Mouse (Mus musculus): ENCODE data around the gene Hapln4. TPM values are rescaled to one million over a fixed set of nuclear protein-coding genes. Genes with fewer than 3 reads are reported as not detected.

The Hapln4 gene
- polyA plus RNA-seq, 2 experiments from 2014 or later = not detected

DNA sequence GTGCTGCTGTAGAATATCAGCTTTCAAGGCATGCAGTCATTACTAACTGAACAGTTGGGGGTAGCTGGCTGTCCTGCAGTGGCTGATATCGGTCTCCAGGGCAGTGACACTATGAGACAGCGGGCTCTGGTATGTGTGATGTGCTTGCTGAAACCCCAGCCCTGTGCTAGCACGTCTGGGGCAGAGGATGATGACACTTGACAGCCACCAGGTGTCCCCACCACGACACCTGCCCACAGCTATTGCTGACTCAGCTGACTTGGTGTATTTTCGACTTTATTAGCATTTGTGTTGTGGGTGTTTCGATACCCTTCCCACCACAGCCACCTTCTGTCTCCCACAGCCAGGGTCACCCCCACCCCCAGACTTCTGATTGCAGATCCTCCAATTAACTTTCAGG is 21.2 kb downstream of the Hapln4 start:
- ATAC-seq = peak; percentile 74

DNA sequence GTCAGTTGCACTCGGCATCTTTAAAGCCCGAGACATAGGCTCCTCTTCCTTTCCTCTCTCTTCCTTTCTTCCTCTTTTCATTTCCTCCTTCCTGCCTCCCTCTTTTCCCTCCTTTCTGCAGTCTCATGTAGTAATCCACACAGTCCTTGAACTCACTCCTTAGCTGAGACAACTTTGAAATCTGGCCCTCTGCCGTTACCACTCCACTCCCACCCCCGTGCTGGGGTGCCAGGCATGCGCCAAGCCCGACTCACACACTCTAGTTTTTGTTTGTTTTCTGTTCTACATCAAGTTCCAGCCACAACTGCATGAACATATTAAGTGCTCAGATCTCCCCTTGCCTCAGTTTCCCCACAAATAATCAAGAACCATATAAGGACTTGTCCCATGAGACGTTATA is 21.7 kb downstream of the Hapln4 start:
- no peak for ATAC-seq

DNA sequence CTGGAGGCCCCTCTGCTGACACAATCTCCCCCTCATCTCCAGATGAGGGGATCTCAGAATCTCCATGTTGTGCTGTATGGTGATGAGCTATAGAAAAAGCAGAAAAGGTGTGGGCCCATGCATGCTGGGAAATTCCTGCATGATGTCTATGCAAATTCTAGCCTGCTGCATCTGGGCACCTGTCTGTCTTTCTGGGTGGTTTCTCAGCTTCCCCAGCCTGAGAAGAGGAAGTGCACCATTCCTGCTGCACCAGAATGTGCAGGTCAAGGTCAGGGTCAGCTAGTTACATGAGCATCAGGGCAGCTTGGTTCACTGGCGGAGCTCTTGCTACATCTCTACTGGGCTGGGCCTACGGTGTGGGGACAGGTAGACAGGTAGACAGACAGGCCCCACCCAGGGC is 27.2 kb downstream of the Hapln4 start:
- ATAC-seq = no peak

DNA sequence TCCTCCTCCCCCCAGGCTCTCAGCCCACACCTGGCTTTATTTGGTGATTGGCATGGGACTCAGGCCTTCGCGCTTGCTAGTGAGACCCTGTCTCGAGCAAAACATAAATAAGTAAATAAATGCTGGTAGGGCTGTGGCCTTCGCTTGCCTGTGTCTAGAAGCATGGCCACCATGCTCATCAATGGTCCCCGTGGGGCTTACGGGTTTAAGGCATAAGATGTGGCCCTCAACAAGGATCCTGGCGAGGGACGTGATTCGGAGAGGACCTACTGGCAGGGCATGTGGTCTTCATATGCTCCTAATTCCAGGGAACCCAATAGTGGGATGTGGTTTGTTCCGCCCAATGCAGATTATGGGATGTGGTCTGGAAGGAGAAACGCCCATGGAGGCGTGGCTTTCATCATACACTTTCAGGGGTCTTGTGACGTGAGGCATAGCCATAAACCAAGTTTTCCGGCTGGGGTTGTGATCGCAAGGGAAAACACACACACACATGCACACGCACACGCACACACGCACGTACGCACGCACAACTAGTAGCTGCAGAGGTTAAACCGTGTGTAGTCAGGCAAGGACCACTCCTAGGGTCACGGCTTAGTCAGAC is 28.0 kb downstream of the Hapln4 start:
- no peak for ATAC-seq

DNA sequence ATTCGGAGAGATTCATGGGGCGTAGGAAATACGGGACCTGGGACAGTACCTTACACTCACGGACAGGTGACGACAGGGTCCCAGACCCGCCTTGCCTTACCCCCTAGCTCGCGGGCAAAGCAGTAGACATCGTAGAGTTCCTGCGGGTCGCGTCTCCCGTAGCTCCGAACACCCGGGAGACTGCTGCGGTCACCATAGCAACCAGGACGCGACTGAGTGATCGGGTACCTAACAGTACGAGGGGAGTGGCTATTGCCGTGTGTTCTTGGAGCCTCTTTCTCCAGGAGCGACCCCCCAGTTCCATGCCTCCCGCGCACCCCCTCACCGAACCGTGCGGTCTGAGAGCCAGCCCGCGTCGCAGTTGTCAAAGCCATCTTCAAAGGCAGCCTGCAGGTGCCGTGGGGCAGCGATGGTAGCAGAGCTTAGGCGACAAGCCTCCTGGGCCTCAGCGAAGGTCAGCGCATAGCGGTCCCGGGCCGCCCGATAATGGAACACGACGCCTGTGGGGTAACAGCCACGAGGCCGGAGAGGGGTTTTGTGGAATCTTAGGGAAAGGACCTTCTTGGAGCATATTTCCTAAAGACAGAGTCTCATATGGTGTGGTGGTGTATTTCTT is 29.3 kb downstream of the Hapln4 start:
- ATAC-seq = no peak

DNA sequence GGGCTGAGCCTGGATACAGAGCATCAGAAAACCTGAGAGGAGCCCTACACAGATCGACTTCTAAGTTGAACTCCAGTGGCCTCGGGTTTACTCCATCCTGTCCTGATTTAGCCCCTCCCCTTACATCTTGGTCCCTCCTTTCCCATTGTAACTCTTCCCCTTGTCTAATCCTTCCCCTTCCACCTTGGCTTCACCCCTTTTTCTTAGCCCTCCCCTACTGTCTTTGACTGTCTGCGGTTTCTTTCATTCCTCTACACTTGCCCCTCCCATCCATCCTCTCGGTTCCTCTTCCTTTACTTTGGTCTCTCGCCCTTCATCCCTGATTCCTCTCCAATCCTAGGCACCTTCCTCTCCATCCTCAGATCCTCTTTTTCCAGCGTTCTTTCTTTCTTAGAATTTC is 31.2 kb downstream of the Hapln4 start:
- ATAC-seq = no peak

DNA sequence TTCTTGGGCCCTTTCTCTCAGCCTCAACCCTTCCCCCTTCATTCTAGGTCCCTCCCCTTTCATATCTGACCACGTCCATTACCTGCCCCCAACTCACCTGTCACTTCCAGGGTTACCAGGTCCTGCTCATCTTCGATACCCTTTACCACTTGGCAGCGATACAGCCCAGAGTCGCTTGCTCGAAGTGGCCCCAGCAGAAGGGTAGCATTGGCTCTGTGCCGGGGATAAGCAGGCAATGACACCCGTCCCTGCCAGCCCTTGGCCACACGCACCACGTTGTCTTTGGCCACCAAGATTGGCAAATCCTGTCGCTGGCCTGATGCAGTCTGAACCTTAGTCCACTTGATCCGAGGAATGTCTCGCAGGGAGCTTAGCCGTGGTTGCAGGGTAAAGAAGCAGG is 31.6 kb downstream of the Hapln4 start:
- ATAC-seq = no peak

DNA sequence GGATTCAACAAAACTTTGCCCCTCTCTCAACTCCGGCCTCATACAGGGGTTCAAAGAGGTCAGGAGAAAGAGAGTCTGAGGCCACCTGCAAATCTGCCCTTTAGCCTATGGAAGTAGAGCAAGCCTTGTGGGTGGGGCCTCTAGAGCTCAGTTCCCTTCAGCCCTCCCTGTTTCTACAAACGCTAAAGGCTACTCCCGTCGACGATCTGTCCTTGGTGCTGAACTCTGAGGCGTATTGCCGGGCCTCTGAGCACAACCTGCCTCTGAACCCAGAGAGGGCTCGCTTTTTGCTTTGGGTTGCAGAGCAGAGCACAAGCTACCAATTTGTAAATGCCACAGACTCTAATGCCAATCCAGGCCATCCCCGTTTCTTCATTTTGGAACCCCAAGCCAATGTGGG is 34.4 kb downstream of the Hapln4 start:
- ATAC-seq = no peak

DNA sequence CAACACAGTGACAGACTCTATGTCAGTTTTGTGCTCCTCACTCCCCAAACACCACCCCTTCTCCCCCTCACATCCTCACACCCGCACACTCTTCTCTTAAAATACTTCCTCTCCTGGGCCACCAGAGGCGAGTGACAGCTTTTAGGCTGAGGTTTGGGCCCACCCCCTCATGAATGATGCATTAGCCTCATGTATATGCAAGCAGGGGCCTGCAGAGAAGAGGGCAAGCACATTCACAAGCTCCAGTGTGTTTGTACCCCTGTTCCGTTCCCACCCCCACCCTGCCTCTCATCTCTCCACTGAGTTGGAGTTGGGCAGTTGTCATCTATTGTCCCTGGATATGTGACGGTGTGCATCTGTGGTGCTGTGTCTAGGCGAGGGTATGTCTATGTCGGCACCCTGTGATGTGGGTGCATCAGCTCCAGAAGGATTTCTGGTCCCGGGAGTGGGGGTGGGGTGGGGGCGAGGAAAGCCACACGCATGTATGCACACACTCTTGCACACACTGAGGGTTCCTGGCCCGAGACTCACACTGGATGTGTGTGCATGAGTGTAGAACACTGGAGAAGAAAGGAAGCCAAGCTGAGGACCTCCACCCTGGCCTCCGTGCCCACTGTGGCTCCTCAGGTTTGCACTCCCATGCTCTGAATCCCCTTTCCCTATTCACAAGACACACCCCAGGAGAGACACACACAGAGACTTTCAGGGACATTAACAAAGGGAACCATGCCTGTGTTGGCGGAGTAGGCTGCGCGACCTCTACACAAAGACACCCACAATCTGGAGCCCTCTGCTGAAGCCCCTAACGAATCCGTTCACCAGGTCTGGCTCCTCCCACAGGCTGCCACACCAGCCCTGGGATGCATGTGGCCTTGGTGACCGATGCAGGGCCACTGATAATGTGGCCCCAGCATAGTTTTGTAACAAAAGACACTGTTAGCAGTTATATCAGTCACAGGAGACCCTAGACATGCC is 35.8 kb downstream of the Hapln4 start:
- ATAC-seq = no peak

DNA sequence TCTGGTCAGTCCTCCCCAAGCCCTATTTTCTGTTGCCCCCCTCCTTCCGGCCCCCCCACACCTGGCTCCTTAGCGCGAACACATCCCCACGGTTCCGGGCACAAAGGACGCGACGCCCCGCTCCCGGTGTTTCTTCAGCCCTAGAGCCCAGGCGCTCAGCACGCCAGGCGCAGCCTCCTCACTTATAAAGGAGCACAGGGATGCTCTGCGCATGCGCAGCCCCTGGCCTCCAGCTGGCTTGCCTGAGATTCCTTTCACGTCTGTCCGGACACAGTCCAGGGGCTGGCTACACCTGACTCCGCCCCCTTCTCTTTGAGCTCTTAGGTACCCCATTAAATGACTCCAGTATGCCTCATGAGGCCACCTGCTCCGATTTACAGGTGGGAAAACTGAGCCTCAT is 37.4 kb downstream of the Hapln4 start, which contains the start of gene Ncan:
Gene Ncan (minus strand): TSS at position 207 of the 400 bp plus-strand sequence.
- ATAC-seq = no peak

DNA sequence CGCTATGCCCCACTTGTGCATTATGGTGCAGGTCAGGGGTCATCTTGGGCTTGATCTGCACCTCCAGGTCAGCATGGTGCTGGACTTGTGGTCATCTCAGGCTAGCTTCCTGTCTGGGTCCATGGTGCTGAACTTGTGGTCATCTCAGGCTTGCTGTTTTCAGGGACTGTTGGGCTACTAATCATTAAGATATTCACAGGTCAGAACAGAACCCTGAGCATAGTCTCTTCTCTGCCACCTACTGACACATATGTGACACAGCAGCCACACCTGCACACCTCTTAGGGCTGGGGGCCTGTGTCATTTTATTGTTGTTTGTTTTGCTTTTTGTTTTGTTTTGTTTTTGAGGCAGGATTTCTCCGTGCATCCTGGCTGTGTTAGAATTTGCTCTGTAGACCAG is 39.6 kb downstream of the Hapln4 start:
- ATAC-seq = peak; percentile 60

DNA sequence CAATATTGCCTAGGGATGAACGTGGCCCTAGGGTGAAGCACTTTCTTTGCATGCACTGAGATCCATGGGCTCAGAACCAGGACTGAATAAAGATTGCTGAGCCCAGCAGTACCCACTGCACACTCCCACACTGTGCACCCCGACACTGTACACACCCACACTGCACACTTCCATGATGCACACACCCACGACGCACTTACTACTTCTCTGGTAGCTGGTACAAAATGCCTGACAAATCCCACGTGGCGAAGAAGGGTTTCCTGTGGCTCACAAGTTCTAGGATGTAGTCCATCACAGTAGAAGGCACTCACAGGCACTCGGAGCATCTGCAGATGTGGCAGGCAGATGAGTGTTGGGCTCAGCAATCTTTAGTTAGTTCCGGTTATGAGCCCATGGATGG is 41.7 kb downstream of the Hapln4 start:
- ATAC-seq = no peak

DNA sequence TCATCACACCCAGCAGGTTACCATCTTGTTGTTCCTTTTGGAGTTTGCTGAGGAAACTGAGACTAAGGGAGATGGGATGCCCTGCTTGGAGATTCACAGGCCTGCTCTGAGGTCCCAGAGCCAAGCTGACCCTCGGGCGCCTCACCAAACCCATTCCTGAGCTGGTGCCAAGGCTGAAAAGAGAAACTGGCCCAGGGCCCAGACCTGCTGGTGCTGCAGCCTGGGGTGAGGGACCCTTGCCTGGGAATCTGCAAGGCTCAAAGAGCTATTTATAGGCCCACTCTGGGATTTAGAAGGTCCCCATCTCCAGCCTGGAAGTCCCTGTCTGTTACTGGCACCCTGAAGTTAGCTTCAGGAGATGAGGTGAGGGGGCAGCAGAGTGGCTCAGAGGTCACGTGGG is 45.2 kb downstream of the Hapln4 start:
- ATAC-seq = no peak

DNA sequence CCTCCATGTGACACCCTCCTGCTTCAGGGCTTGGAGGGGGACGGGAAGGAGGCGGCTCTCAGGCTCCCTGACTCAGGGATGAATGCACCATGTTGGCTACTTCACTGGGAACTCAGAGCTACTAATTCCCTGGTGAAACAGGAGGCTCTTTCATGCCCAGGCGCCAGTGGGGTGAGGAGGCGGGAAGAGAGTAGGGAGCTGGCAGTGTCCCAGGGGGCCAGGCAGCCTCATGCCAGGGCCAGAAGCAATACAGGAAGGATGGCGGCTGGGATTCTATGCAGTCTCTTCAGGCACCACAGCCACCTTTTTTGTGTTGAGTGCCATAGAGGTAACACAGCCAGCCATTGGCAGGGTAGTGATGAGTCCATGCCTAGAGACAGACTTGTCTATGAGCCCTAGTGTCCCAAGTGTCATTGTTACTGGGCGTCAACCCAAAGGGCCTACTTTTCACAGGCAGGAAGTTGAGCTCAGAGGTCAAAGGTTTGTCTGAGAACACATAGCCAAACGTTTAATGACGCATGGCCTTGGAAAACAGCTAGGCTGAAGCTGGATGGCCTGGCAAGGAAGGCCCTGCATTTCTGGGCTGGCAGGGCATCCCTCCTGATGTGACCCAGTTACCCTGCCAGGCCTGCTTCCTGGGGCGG is 46.2 kb downstream of the Hapln4 start:
- no peak for ATAC-seq

DNA sequence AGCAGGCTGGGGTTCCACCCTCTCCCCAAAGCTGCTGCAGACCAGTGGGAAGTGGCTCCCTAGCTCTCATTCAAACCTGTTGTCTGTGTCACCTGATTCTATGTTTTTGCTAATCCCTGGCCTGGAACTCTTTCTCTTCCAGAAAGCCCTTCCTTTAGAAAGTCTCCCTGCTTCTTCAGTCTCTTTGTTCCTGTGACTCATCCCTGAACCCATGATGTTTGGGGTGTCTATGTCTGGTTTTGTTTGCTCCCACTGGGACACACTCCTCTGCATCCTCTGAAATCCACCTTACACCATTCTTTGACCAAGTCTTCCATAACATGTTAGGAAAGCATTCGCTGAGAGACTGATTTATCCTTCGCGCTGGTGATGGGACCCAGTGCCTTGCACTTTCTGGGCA is 46.8 kb downstream of the Hapln4 start:
- ATAC-seq = no peak

DNA sequence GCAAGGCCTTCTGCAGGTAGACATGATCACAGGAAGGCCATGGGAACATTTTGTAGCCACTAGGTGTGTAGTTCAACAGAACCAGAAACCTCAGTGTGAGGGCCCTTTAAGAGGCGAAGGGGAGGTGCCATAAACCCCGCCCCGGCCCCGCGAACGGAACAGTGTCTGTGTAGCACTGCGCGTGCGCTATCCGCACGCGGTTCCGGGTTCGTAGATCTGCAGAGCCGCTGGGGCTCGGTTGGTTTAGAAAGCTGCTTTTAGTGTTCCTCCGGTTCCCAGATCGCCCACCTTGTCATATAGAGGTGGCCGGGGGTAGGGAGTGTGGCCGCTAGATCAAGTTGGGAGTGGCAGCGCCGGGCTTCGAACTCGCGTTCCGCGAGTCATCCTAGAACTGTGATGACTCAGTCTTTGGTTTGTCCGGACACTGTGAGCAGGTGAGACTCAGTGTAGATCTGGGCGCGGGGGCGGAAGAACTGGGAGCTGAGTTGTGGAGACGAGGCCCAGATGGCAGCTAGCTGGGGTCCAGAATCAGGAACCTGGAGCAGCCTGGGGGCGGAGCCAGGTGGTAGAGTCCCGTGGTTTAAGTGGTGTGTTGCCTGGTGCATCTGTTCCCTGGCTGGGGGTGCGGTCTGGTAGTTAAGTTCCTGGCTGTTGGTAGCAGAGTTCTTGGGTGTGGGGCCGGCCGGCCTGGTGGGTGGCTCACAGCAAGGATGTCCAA is 48.1 kb downstream of the Hapln4 start, which contains the start of gene Nr2c2ap:
Gene Nr2c2ap (plus strand): TSS at position 168 of the 718 bp plus-strand sequence.
- ATAC-seq = peak; percentile 98

DNA sequence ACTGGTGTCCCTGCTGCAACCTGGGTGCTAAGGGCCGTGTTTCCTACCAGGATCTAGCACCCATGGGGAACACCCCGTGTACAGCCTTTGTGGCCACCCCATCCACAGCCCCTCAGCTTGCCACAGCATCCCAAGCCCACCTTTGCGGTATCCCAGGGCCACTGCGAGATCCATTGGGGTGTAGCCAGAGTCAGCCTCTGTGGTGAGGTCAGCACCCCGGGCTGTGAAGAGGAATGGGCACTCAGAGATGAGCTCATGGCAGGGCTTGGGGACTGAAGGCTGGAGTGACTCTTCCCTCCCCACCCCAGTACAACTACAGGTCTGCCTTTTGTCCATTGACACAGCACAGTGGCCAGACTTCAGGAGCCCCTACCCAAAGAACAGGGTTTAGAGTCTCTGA is 50.8 kb downstream of the Hapln4 start:
- ATAC-seq = no peak

DNA sequence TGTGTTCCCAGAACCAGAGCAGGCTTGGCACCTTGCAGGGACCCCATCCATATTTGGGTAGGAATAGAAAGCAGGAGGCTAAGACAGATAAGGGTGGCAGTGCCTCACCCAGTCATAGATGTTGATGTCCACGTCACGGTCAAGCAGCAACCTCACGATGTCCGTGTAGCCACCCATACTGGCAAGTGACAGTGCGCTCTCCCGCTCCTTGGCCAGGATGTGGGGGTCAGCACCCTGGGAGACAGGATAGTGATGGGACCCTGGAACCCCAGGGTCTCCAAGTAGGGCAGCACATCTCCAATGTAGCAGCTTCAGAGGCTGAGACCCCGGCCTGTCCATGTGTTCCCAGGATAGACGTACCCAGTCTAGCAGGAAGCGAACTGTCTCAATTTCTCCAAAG is 51.7 kb downstream of the Hapln4 start:
- ATAC-seq = no peak

DNA sequence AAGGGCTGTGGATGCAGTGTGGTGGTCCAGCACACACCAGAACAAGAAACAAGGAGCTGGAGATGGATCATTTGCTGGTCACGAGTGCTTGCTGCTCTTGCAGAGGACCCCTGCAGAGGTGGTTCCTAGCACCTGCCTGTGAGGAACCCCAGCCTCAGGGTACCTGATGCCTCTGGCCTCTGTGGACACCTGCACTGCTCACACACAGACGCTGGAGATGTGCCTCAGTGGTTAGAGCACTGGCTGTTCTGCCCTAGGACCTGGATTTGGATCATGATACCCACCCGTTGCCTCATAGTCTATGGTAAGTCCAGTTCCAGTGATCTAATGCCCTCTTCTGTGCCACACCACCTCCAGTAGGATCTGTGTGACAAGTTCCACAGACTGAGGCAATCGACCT is 53.3 kb downstream of the Hapln4 start:
- no peak for ATAC-seq

DNA sequence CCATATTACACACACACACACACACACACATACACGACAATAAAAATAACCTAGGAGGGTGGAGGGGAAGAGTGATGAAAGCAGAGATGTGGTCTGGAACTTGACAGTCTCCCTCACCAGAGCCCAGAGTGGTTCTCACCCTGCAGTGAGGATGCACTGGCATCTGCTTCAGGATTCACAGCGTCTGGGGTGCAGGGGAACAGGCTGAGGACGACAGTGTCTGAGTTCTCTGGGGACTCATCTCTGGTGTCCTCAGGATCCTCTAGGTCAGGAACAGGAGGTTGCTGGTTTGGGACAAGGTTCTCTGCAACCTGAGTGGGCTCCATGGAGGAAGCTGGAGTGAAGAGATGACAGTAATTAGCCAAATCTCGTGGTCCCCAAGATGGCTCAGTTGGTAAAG is 54.6 kb downstream of the Hapln4 start:
- no peak for ATAC-seq

DNA sequence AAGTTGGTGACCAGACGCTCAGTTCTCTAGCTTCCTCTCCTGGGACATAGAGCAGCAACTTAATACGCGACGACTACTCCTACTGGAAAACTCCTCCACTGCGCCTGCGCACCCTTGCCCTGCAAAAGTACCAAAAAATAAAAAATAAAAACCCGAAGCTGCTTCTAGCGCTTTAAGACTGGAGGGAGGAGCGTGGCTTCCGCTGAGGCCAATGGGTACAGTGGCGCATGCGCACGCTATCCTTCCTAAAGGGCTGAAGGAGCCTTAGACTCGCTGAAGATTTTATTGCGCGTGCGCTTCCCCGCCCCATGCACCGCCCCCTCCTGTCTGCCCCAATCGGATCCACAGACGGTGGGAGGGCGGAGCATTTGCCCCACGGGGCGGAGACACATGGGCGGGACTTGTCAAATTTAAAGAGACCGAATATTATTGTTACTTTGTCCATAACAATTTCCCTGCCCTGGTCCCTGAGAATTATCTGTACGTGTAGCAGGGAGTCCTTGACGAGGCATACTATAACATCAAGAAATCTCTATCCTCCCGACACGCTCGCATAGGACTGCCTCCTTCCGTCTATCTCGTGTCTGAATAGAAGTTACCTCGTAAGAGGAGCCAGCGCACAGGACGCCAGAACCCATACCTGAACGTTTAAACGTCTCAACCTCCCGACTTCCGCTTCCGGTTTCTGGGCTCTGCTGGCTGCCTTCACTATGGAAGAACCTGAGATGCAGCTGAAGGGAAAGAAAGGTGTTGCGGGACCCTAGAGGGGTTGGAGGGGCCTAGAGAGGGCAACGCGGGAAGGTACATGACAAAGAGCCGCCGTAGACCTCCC is 56.0 kb downstream of the Hapln4 start, which contains the start of the genes Rfxank, Borcs8 and Mef2b:
Gene Rfxank (minus strand): TSS at position 129 of the 832 bp plus-strand sequence.
Gene Borcs8 (plus strand): TSS at position 474 of the 832 bp plus-strand sequence.
Gene Mef2b (plus strand): TSS at position 686 of the 832 bp plus-strand sequence.
- ATAC-seq = peak; percentile 89

Measured in CD4-positive, CD25-positive, alpha-beta regulatory T cell, adult 4 months (primary cell).